Comparison of ENCODE assay signal across 19 mouse cellular contexts in the genomic region with DNA sequence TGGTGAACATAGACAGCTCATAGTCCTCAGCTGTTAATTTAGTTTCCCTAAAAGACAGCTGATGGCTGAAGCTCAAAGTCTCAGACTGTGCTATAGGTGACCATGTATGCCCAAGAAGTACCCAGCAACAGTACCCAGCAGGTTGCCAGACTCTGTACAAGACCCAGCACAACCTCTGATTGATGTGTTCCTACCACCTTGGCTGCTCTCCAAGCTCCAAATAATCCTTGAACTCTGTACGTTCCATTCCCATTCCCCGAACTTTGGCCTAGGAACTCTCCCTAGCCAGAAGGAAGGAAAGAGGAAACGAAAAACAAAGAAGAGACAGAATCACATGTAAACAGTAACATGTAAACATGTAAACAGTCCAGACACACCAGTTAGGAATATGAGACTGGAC.
"Had no signal": no experiment of that assay in that cellular context is flagged by ENCODE, and none has a peak within 500 bp of the region (broad histone marks: within the 10 kb centered on the region; RNA-seq: fewer than 3 reads in every experiment).

No protein-coding gene starts in this region.

- H3K9ac ChIP-seq: liver, embryonic 12.5 days; liver, embryonic 15.5 days; lung, embryonic 15.5 days; midbrain, embryonic 12.5 days; midbrain, embryonic 15.5 days; neural tube, embryonic 12.5 days; neural tube, embryonic 15.5 days had no signal

- H3K4me1 ChIP-seq: liver, embryonic 12.5 days; liver, embryonic 15.5 days; lung, embryonic 15.5 days; midbrain, embryonic 12.5 days; midbrain, embryonic 15.5 days; neural tube, embryonic 12.5 days; neural tube, embryonic 15.5 days had no signal

- DNase-seq: lung, adult 18-20 months; lung, postnatal 14 days; right cerebral cortex, adult 18-20 months; right cerebral cortex, postnatal 14 days; right cerebral cortex, postnatal 4 days; spleen, adult 18-20 months; thymus, adult 18-20 months; thymus, postnatal 36 days had no signal

- H3K4me2 ChIP-seq: liver, embryonic 12.5 days; liver, embryonic 15.5 days; midbrain, embryonic 12.5 days; midbrain, embryonic 15.5 days; neural tube, embryonic 12.5 days; neural tube, embryonic 15.5 days had no signal

- ATAC-seq: hindbrain, postnatal 0 days; inflammation-experienced regulatory T-cells, adult 6 months; intestine, embryonic 16.5 days; liver, embryonic 12.5 days; midbrain, embryonic 15.5 days had no signal

- H3K4me3 ChIP-seq: liver, embryonic 12.5 days; liver, embryonic 15.5 days; lung, embryonic 15.5 days; midbrain, embryonic 12.5 days; midbrain, embryonic 15.5 days; neural tube, embryonic 12.5 days; neural tube, embryonic 15.5 days had no signal

- H3K36me3 ChIP-seq: liver, embryonic 12.5 days; liver, embryonic 15.5 days; lung, embryonic 15.5 days; midbrain, embryonic 12.5 days; midbrain, embryonic 15.5 days; neural tube, embryonic 12.5 days; neural tube, embryonic 15.5 days had no signal

- H3K27ac ChIP-seq: hindbrain, postnatal 0 days; liver, embryonic 12.5 days; liver, embryonic 15.5 days; macrophage; midbrain, embryonic 12.5 days; midbrain, embryonic 15.5 days; neural tube, embryonic 12.5 days; neural tube, embryonic 15.5 days had no signal

- H3K27me3 ChIP-seq: liver, embryonic 12.5 days; liver, embryonic 15.5 days; lung, embryonic 15.5 days; midbrain, embryonic 12.5 days; midbrain, embryonic 15.5 days; neural tube, embryonic 12.5 days; neural tube, embryonic 15.5 days had no signal

- H3K9me3 ChIP-seq: liver, embryonic 12.5 days; liver, embryonic 15.5 days; lung, embryonic 15.5 days; midbrain, embryonic 12.5 days; midbrain, embryonic 15.5 days; neural tube, embryonic 12.5 days; neural tube, embryonic 15.5 days had no signal
